Mouse (Mus musculus) ES-E14 (cell line): ENCODE measurements at regions not wholly inside any gene's neighbourhood (a gene's known extent, or its start where the extent isn't known, plus 50 kb on each side); places are given as distances from the start of the nearest gene placed in this dataset.

Source experiments
- CHD2 ChIP-seq: IDR thresholded peaks from 2 replicates; pipeline ENCODE4 v1.6.1; 2014; ENCODE audit warnings: mild to moderate bottlenecking, low read depth, low read length, inconsistent platforms
- HCFC1 ChIP-seq: IDR thresholded peaks from 2 replicates; pipeline ENCODE4 v1.6.1; 2012; ENCODE audit warnings: low read length, inconsistent platforms, borderline replicate concordance; ENCODE audit not compliant: insufficient read depth
- MAFK ChIP-seq: IDR thresholded peaks from 2 replicates; pipeline ENCODE4 v1.6.1; 2014; ENCODE audit warnings: mild to moderate bottlenecking, low read depth, low read length, inconsistent platforms; ENCODE audit not compliant: insufficient read depth
- ZC3H11A ChIP-seq: IDR thresholded peaks from 2 replicates; pipeline ENCODE4 v1.6.1; 2012; ENCODE audit warnings: low read depth, mild to moderate bottlenecking, inconsistent platforms, low read length, borderline replicate concordance
- ZNF384 ChIP-seq: IDR thresholded peaks from 2 replicates; pipeline ENCODE4 v1.6.1; 2012; ENCODE audit warnings: low read depth, low read length, inconsistent platforms

- TF ChIP-seq ZC3H11A (no peak), MAFK (no peak), CHD2 (no peak), ZNF384 (no peak), HCFC1 (no peak)
These were observed 279.0 kb downstream of the Pdha2 start for GRCm38 (mm10) chr3:140933156-140933555.
